Mouse (Mus musculus) forebrain, embryonic 14.5 days (tissue): ENCODE measurements at regions not wholly inside any gene's neighbourhood (a gene's known extent, or its start where the extent isn't known, plus 50 kb on each side); places are given as distances from the start of the nearest gene placed in this dataset.

ENCODE experiments used
- ATAC-seq: fragments of 200-750 bp; cut with Nextera tagmentation; 2 replicates; pipeline ENCODE4 v1.8.0; 2017; ENCODE audit warnings: mild to moderate bottlenecking, moderate library complexity
- DNase-seq: peaks from one replicate; pipeline ENCODE4 v3.0.0-alpha.2; 2015; ENCODE audit warnings: low spot score
- H3K27ac ChIP-seq: fragments of 300-500 bp; sonication (generic); 2 replicates; pipeline ENCODE4 v1.5.1; 2014; ENCODE audit warnings: low read depth, mild to moderate bottlenecking, control low read depth, low read length, moderate library complexity
- H3K27me3 ChIP-seq: fragments of 300-500 bp; sonication (generic); replicated peaks from 2 replicates; pipeline ENCODE4 v1.6.1; 2014; ENCODE audit warnings: low read length, control low read depth, mixed read lengths; ENCODE audit not compliant: control insufficient read depth, insufficient read depth
- H3K36me3 ChIP-seq: fragments of 300-500 bp; sonication (generic); 2 replicates; pipeline ENCODE4 v1.6.1; 2014; ENCODE audit warnings: low read length, control low read depth; ENCODE audit not compliant: control insufficient read depth, insufficient read depth
- H3K4me1 ChIP-seq: fragments of 300-500 bp; sonication (generic); 2 replicates; pipeline ENCODE4 v1.6.1; 2014; ENCODE audit warnings: antibody characterized with exemption, low read length, control low read depth; ENCODE audit not compliant: control insufficient read depth, insufficient read depth
- H3K4me2 ChIP-seq: fragments of 300-500 bp; sonication (generic); 2 replicates; pipeline ENCODE4 v1.6.1; 2014; ENCODE audit warnings: mild to moderate bottlenecking, control low read depth, low read length
- H3K4me3 ChIP-seq: fragments of 300-500 bp; sonication (generic); 2 replicates; pipeline ENCODE4 v1.5.1; 2014; ENCODE audit warnings: low read depth, low read length, control low read depth
- H3K9ac ChIP-seq: fragments of 300-500 bp; sonication (generic); 2 replicates; pipeline ENCODE4 v1.6.1; 2014; ENCODE audit warnings: mild to moderate bottlenecking, low read length, control low read depth, moderate library complexity
- H3K9me3 ChIP-seq: fragments of 300-500 bp; sonication (generic); replicated peaks from 2 replicates; pipeline ENCODE4 v1.6.1; 2016; ENCODE audit warnings: low read length, control low read depth, mixed read lengths; ENCODE audit not compliant: control insufficient read depth
- WGBS: fragments of 180-500 bp; shearing (Covaris S2); extraction: QIAGEN DNeasy Blood & Tissue Kit; methylation state at CpG from one replicate; pipeline ENCODE4 v1.1.7; 2014; 5-methylcytosine and 5-hydroxymethylcytosine counted together

- ATAC-seq (no peak), DNase-seq (no peak)
- H3K4me2 ChIP-seq = no peak overlapping the region
- no peaks in the 10 kb centered on the region for H3K36me3 ChIP-seq
- no peak overlapping the region for H3K4me3 ChIP-seq
- no peaks in the 10 kb centered on the region for H3K4me1 ChIP-seq
- H3K9me3 ChIP-seq = no peaks in the 10 kb centered on the region
- WGBS = 86% methylated on average over 5 of the region's 5 CpGs
- no peak overlapping the region for H3K27ac ChIP-seq
- H3K27me3 ChIP-seq = no peaks in the 10 kb centered on the region
- no peak overlapping the region for H3K9ac ChIP-seq
Observed at GRCm38 (mm10) chr3:128976752-128977151, 222.9 kb upstream of the Pitx2 start.

DNA sequence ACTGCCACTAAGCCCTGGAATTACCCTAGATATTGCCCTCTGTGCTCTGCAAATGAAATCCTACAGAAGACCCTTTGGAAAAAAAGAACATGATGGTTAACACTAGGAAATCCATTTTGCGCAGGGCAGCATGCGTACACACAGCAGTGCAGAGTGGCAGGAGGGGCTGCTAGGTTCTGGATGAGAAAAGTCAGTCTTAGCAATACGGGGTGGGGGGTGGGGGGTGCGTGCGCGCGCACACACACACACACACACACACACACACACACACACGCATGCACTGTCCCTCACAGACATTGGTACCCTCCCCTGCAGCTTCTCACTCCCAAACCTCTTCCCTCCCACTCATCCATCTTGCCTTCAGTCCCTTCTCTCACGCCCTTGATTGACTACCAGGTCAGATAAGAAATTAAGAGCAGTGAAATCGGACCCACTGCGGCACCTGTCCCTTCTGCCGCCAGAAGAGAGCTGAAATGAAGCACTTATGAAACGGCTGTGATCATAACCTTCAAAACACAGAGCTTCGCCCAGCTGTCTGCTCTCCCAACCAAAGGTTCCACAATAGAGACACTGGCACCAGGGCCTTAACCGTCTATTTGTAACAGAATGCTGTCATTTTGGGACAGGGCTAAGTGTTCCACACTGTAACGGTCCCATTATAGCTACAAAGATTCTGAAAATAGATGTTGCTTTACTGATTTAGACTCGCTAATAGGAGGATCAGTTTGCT lies 209.3 kb upstream of the Pitx2 start:
- DNase-seq (no peak), ATAC-seq (no peak)
- no peaks in the 10 kb centered on the region for H3K36me3 ChIP-seq
- H3K9ac ChIP-seq = no peak overlapping the region
- no peaks in the 10 kb centered on the region for H3K27me3 ChIP-seq
- H3K4me2 ChIP-seq = no peak overlapping the region
- H3K4me3 ChIP-seq = no peak overlapping the region
- H3K27ac ChIP-seq = no peak overlapping the region
- WGBS = 82% methylated on average over 17 of the region's 17 CpGs
- no peaks in the 10 kb centered on the region for H3K9me3 ChIP-seq
- 0 out of 2 replicates have a peak, but pooled peaks cover 3% of the 10 kb centered on the region for H3K4me1 ChIP-seq

GRCm38 (mm10) chr3:129002866-129003265 lies 196.8 kb upstream of the Pitx2 start:
- H3K4me3 ChIP-seq = no peak overlapping the region
- no peaks in the 10 kb centered on the region for H3K27me3 ChIP-seq
- H3K9me3 ChIP-seq = no peaks in the 10 kb centered on the region
- H3K27ac ChIP-seq = no peak overlapping the region
- DNase-seq (no peak), ATAC-seq (no peak)
- WGBS = 62% methylated on average over 7 of the region's 7 CpGs
- H3K9ac ChIP-seq = no peak overlapping the region
- H3K4me1 ChIP-seq = no peaks in the 10 kb centered on the region
- no peak overlapping the region for H3K4me2 ChIP-seq
- H3K36me3 ChIP-seq = no peaks in the 10 kb centered on the region

DNA sequence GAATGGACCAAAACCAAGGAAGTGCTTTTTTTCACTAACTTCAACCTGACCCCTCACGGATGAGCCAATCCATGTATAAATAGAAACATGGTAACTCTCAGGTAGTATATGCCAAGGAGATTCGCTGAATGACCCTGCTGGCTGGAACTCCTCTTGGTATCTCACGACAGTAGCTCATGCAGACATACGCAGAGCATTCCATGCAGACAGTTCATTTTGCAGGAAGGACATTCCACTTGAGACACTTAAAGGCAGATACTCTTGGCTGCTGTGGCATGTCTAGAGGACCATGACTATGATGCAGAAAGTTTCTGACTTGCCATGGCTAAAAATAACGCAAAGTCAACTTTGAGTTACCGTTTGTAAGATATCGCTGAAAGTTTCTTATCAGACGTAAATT lies 195.6 kb upstream of the Pitx2 start:
- H3K4me3 ChIP-seq = no peak overlapping the region
- WGBS = 94% methylated on average over 8 of the region's 8 CpGs
- no peak overlapping the region for H3K27ac ChIP-seq
- no peaks in the 10 kb centered on the region for H3K4me1 ChIP-seq
- DNase-seq (no peak), ATAC-seq (no peak)
- no peaks in the 10 kb centered on the region for H3K36me3 ChIP-seq
- H3K27me3 ChIP-seq = no peaks in the 10 kb centered on the region
- H3K4me2 ChIP-seq = no peak overlapping the region
- no peaks in the 10 kb centered on the region for H3K9me3 ChIP-seq
- H3K9ac ChIP-seq = no peak overlapping the region

GRCm38 (mm10) chr3:129038877-129039276 lies 160.8 kb upstream of the Pitx2 start:
- Histone ChIP-seq H3K27me3 (no peaks in the 10 kb centered on the region), H3K27ac (no peak overlapping the region), H3K4me1 (no peaks in the 10 kb centered on the region), H3K9ac (no peak overlapping the region), H3K9me3 (no peaks in the 10 kb centered on the region; the same call in 1 of the 2 replicates), H3K36me3 (no peaks in the 10 kb centered on the region), H3K4me2 (no peak overlapping the region), H3K4me3 (no peak overlapping the region)
- ATAC-seq = no peak
- WGBS = 84% methylated on average over 2 of the region's 2 CpGs
- DNase-seq = no peak

- H3K4me3 ChIP-seq = no peak overlapping the region
Observed at GRCm38 (mm10) chr3:129044834-129045233, 154.8 kb upstream of the Pitx2 start.

GRCm38 (mm10) chr3:129049899-129050597 lies 149.6 kb upstream of the Pitx2 start:
- no peaks in the 10 kb centered on the region for H3K36me3 ChIP-seq

More at GRCm38 (mm10) chr3:129044834-129045233, 154.8 kb upstream of the Pitx2 start:
- Histone ChIP-seq H3K9ac (no peak overlapping the region), H3K36me3 (no peaks in the 10 kb centered on the region), H3K27me3 (no peaks in the 10 kb centered on the region), H3K27ac (no peak overlapping the region), H3K9me3 (no peaks in the 10 kb centered on the region; the same call in 1 of the 2 replicates), H3K4me2 (no peak overlapping the region), H3K4me1 (no peaks in the 10 kb centered on the region)
- no peak for ATAC-seq
- 87% methylated on average over 5 of the region's 5 CpGs for WGBS
- DNase-seq = no peak

DNA sequence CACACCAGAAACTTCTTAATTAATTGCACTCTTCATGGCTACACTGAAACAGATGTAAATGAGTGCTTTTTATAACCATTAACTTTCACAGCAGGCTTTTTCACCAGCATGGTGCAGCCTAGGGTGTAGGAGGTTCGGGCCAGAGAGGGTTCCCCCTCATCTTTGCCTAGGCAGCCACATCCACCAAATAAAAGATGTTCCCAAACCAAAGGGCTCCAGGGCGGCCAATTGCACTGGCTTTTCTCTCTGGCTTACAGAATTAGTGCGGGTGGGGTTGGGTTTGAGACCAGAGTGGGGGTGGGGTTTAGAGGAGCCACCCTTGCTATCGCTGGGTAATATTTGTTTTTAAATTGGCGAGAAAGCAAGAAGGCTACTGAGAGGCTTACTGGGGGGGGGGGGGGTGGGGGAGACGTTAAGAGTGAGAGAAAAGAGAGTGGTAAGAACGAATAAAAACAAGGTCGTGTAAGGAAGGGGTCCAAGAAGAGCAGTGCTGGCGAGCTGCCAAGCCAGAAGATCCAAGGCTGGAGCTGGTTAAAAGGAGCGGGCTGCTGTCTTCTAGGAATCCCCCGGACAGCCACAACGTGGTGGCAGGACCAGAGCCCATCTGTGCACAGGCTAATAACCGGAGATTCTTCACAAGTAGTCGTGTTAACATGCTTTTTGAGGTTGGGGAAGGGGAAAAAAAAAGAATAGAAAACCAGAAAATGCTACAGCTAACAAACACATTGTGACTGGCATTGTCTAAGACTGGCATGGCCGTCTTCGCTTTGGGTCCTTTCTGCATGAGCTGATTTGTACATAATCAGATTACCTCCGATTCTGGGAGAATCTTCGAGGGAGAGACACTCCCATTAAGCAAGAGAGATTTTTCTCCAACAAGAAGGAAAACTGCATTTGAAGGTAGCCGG lies 134.0 kb upstream of the Pitx2 start:
- 9% methylated on average over 18 of the region's 19 CpGs for WGBS
- H3K9me3 ChIP-seq = no peaks in the 10 kb centered on the region
- DNase-seq = peak; percentile 72
- H3K9ac ChIP-seq = peak overlapping the region; percentile 41; the same call in 1 of the 2 replicates
- peak; percentile 77 for ATAC-seq
- peak overlapping the region; percentile 10; the same call in 1 of the 2 replicates for H3K4me3 ChIP-seq
- H3K36me3 ChIP-seq = no peaks in the 10 kb centered on the region
- H3K27me3 ChIP-seq = 0 out of 2 replicates have a peak, but pooled peaks cover 5% of the 10 kb centered on the region
- H3K4me2 ChIP-seq = peak overlapping the region; percentile 48
- H3K27ac ChIP-seq = 0 out of 2 replicates have a peak overlapping the region, but pooled peaks have one; percentile 33
- peaks cover 10% of the 10 kb centered on the region for H3K4me1 ChIP-seq

More at GRCm38 (mm10) chr3:129049899-129050597, 149.6 kb upstream of the Pitx2 start:
- no peak overlapping the region for H3K4me3 ChIP-seq
- H3K9me3 ChIP-seq = no peaks in the 10 kb centered on the region
- ATAC-seq (no peak), DNase-seq (no peak)
- no peak overlapping the region for H3K9ac ChIP-seq
- H3K27me3 ChIP-seq = no peaks in the 10 kb centered on the region
- H3K4me1 ChIP-seq = no peaks in the 10 kb centered on the region
- H3K27ac ChIP-seq = no peak overlapping the region
- H3K4me2 ChIP-seq = no peak overlapping the region
- 93% methylated on average over 3 of the region's 3 CpGs for WGBS
